Mouse (Mus musculus): ENCODE results near the gene Mospd2.

DNA sequence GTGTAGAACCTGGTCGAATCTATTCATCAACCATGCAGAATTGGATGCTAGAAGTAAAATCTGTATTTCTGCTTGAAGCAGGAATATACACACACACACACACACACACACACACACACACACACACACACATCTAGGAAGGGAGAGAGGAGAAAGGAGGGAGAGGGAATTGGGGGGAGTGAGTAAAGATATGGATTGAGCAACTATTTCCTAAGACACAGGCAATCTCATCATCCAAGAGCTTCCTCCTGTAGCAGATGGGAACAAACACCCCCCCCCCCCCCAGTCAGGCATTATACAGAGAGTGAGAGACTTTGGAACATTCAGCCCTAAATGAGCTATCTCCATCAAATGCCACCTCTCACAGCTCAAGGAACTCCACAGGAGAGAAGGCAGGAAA, 93.9 kb downstream of the Mospd2 start:
- TF ChIP-seq CTCF (conservative IDR thresholded peaks at IDR 0.05; ENCODE audit: insufficient read depth, insufficient read length, low read depth, low read length) (no peak), POLR2A (IDR thresholded peaks at IDR 0.05; ENCODE audit: low read depth, low read length) (no peak)

All from kidney, adult 2 months (tissue).